Mouse (Mus musculus) liver, postnatal 0 days (tissue): ENCODE results near the gene Elmo2. TPM values are rescaled to one million over a fixed set of nuclear protein-coding genes. Genes with fewer than 3 reads are reported as not detected.

Source experiments
- ATAC-seq: fragments of 200-750 bp; cut with Nextera tagmentation; 2 replicates; pipeline ENCODE4 v1.8.0; 2017; ENCODE audit warnings: mild to moderate bottlenecking, moderate library complexity
- DNase-seq: peaks from one replicate; pipeline ENCODE4 v3.0.0-alpha.2; 2016
- H3K27ac ChIP-seq: fragments of 300-500 bp; sonication (generic); 2 replicates; pipeline ENCODE4 v1.5.1; 2014; ENCODE audit warnings: antibody characterized with exemption, moderate library complexity, mild to moderate bottlenecking, low read depth
- H3K27me3 ChIP-seq: fragments of 300-500 bp; sonication (generic); 2 replicates; pipeline ENCODE4 v1.6.1; 2014; ENCODE audit warnings: low read length, control low read depth, mixed read lengths; ENCODE audit not compliant: insufficient read depth
- H3K36me3 ChIP-seq: fragments of 300-500 bp; sonication (generic); replicated peaks from 2 replicates; pipeline ENCODE4 v1.6.1; 2014; ENCODE audit warnings: mild to moderate bottlenecking, control low read depth, low read length, moderate library complexity, mixed read lengths; ENCODE audit not compliant: insufficient read depth
- H3K4me1 ChIP-seq: fragments of 300-500 bp; sonication (generic); 2 replicates; pipeline ENCODE4 v1.6.1; 2014; ENCODE audit warnings: antibody characterized with exemption, mild to moderate bottlenecking, control low read depth; ENCODE audit not compliant: insufficient read depth
- H3K4me2 ChIP-seq: fragments of 300-500 bp; sonication (generic); 2 replicates; pipeline ENCODE4 v1.6.1; 2014; ENCODE audit warnings: low read depth, mild to moderate bottlenecking, low read length, moderate library complexity, mixed read lengths
- H3K4me3 ChIP-seq: fragments of 300-500 bp; sonication (generic); 2 replicates; pipeline ENCODE4 v1.5.1; 2014; ENCODE audit warnings: low read depth, low read length
- H3K9ac ChIP-seq: fragments of 300-500 bp; sonication (generic); replicated peaks from 2 replicates; pipeline ENCODE4 v1.6.1; 2014; ENCODE audit warnings: mild to moderate bottlenecking, moderate library complexity
- H3K9me3 ChIP-seq: fragments of 300-500 bp; sonication (generic); 2 replicates; pipeline ENCODE4 v1.6.1; 2016; ENCODE audit warnings: mild to moderate bottlenecking, control low read depth, low read length, mixed read lengths
- CTCF ChIP-seq: sonication (generic); IDR thresholded peaks from 2 replicates; pipeline ENCODE4 v1.5.1; 2016; ENCODE audit warnings: antibody characterized with exemption, low read depth
- EP300 ChIP-seq: IDR thresholded peaks from 2 replicates; pipeline ENCODE4 v1.6.1; 2016; ENCODE audit warnings: antibody characterized with exemption, low read depth, mild to moderate bottlenecking
- WGBS: fragments of 180-500 bp; shearing (Covaris S2); extraction: QIAGEN DNeasy Blood & Tissue Kit; methylation state at CpG from one replicate; pipeline ENCODE4 v1.1.7; 2014; ENCODE audit not compliant: insufficient replicate concordance; 5-methylcytosine and 5-hydroxymethylcytosine counted together
- polyA plus RNA-seq: library from polyadenylated mRNA; unstranded; fragments of >200 nt; fragmentation: Nextera tagmentation; extraction: Ambion mirVana; gene quantifications from 2 replicates; pipeline ENCODE4 v1.2.1, GENCODE M21; 2015

Elmo2 gene
- polyA plus RNA-seq, 1 experiment from 2014 or later = 12.3 TPM

GRCm38 (mm10) chr2:165288315-165289031, 37.8 kb downstream of the Elmo2 start:
- H3K4me3 ChIP-seq = peak overlapping the region; percentile 73; the same call in 1 of the 2 replicates
- WGBS = 57% methylated on average over 18 of the region's 18 CpGs

GRCm38 (mm10) chr2:165287202-165287984, 38.9 kb downstream of the Elmo2 start, which contains the start of gene Slc35c2:
TSS of gene Slc35c2 (minus strand) at chr2:165287869.
- H3K27ac ChIP-seq = peak within 1 kb of the TSS; percentile 85
- H3K4me3 ChIP-seq = peak within 1 kb of the TSS; percentile 73
- peak; percentile 36 for TF ChIP-seq CTCF
- TF ChIP-seq EP300 = no peak
- no peaks in the 10 kb centered on the region for H3K27me3 ChIP-seq
- H3K9me3 ChIP-seq = no peaks in the 10 kb centered on the region
- ATAC-seq (peak; percentile 81), DNase-seq (peak; percentile 92)
- H3K4me1 ChIP-seq = peaks cover 30% of the 10 kb centered on the region
- peak within 1 kb of the TSS; percentile 96 for H3K4me2 ChIP-seq
- peaks cover 20% of the 10 kb centered on the region for H3K36me3 ChIP-seq
- 2% methylated on average over 49 of the region's 49 CpGs for WGBS
- peak within 1 kb of the TSS; percentile 70 for H3K9ac ChIP-seq

More at GRCm38 (mm10) chr2:165288315-165289031, 37.8 kb downstream of the Elmo2 start:
- Histone ChIP-seq H3K9me3 (no peaks in the 10 kb centered on the region), H3K27ac (no peak overlapping the region; the same call in 1 of the 2 replicates), H3K4me1 (peaks cover 30% of the 10 kb centered on the region), H3K36me3 (peaks cover 22% of the 10 kb centered on the region), H3K4me2 (peak overlapping the region; percentile 96), H3K27me3 (no peaks in the 10 kb centered on the region), H3K9ac (no peak overlapping the region)
- no peak for DNase-seq
- TF ChIP-seq CTCF = no peak
- TF ChIP-seq EP300 = no peak
- no peak for ATAC-seq

DNA sequence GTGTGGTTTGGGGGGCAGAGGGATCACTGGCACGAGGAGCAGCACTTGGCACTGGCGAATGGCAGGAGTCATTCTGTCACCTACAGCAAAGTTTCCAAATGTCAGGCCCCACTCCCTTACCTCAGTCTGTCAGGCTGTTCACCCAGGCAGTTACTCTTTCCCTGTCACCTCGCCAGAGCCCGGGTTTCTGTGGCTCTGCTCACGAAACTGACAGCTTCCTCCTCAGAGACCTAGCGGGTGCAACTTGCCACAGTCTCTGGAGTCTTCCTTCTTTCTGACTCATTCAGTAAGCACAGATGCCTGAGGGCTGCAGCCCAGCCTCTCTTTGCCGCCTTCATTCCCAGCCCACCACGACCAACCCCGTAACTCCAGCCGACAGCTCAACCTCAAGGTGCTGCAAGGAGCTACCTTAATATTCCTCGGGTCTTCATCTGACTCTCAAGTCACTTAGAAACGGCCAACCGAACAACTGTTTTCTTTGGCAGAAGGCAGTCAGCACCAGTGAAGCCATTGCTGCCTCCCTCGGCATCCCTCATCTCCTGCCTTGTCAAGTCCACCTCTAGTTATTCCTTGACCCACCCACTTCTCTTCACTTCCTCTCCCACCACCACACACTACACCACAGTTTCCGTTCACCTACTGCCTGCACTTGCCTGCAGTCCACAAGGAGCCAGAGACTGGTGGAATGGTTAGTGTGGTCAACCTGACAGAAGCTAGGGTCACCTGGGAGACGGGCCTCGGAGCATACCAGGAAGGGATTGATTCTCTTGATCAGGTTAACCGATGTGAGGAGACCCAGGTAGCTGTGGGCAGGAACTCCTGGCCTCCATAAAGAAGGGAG, 39.7 kb downstream of the Elmo2 start:
- peak overlapping the region; percentile 73 for H3K4me3 ChIP-seq
- peak overlapping the region; percentile 70 for H3K9ac ChIP-seq
- H3K27ac ChIP-seq = peak overlapping the region; percentile 85
- peaks cover 15% of the 10 kb centered on the region for H3K36me3 ChIP-seq
- no peaks in the 10 kb centered on the region for H3K27me3 ChIP-seq
- H3K4me1 ChIP-seq = peaks cover 30% of the 10 kb centered on the region
- peak overlapping the region; percentile 96 for H3K4me2 ChIP-seq
- no peak for ATAC-seq
- peak; percentile 44 for DNase-seq
- H3K9me3 ChIP-seq = no peaks in the 10 kb centered on the region
- WGBS = 20% methylated on average over 18 of the region's 18 CpGs
- TF ChIP-seq CTCF (no peak), EP300 (no peak)

GRCm38 (mm10) chr2:165285621-165286020, 40.7 kb downstream of the Elmo2 start:
- Histone ChIP-seq H3K27me3 (no peaks in the 10 kb centered on the region), H3K4me3 (peak overlapping the region; percentile 73; the same call in 1 of the 2 replicates), H3K4me2 (peak overlapping the region; percentile 96), H3K36me3 (peaks cover 24% of the 10 kb centered on the region), H3K9me3 (no peaks in the 10 kb centered on the region), H3K9ac (no peak overlapping the region; the same call in 1 of the 2 replicates), H3K4me1 (peaks cover 30% of the 10 kb centered on the region), H3K27ac (peak overlapping the region; percentile 85)
- no peak for TF ChIP-seq EP300
- TF ChIP-seq CTCF = no peak
- ATAC-seq = peak; percentile 12; the same call in 1 of the 2 replicates
- peak; percentile 64 for DNase-seq
- WGBS = 39% methylated on average over 8 of the region's 8 CpGs

DNA sequence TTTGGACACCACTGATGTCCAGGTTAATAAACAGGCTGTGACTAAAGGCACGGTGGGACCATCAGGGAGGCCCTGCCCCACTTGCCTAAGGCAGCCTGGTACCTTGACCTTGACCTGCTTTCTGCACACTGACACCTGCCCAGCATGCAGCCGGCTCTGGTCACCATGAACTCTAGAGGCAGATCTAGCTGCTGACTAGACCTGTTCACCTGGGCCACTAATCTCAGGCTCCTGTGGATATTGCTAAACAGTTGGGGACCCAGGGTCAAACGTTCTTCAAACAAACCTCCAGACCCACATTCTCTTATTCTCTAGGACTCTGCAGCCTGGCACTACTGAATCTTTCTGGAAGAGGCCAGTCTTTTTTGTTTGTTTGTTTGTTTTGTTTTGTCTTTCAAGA, 41.2 kb downstream of the Elmo2 start:
- TF ChIP-seq CTCF = no peak
- TF ChIP-seq EP300 = no peak
- DNase-seq (no peak), ATAC-seq (peak; percentile 42)
- Histone ChIP-seq H3K27ac (0 out of 2 replicates have a peak overlapping the region, but pooled peaks have one; percentile 41), H3K36me3 (peaks cover 20% of the 10 kb centered on the region), H3K9me3 (no peaks in the 10 kb centered on the region), H3K4me2 (peak overlapping the region; percentile 96), H3K4me3 (no peak overlapping the region), H3K27me3 (no peaks in the 10 kb centered on the region), H3K9ac (no peak overlapping the region), H3K4me1 (peaks cover 30% of the 10 kb centered on the region)
- WGBS = 53% methylated on average over 3 of the region's 3 CpGs
